Mouse (Mus musculus) hindbrain, embryonic 10.5 days (tissue): ENCODE results near the gene Erg. TPM values are rescaled to one million over a fixed set of nuclear protein-coding genes. Genes with fewer than 3 reads are reported as not detected.

Experiments used
- DNase-seq: peaks from one replicate; pipeline ENCODE4 v3.0.0-alpha.2; 2017; ENCODE audit warnings: low spot score
- H3K27ac ChIP-seq: fragments of 300-500 bp; sonication (generic); 2 replicates; pipeline ENCODE4 v1.5.1; 2016; ENCODE audit warnings: mild to moderate bottlenecking, moderate library complexity
- H3K27me3 ChIP-seq: fragments of 300-500 bp; sonication (generic); 2 replicates; pipeline ENCODE4 v1.6.1; 2016; ENCODE audit warnings: mild to moderate bottlenecking; ENCODE audit not compliant: poor library complexity, insufficient read depth, severe bottlenecking
- H3K36me3 ChIP-seq: fragments of 300-500 bp; sonication (generic); 2 replicates; pipeline ENCODE4 v1.6.1; 2016; ENCODE audit warnings: mild to moderate bottlenecking, moderate library complexity
- H3K4me1 ChIP-seq: fragments of 300-500 bp; sonication (generic); replicated peaks from 2 replicates; pipeline ENCODE4 v1.6.1; 2016; ENCODE audit warnings: mild to moderate bottlenecking
- H3K4me3 ChIP-seq: fragments of 300-500 bp; sonication (generic); 2 replicates; pipeline ENCODE4 v1.5.1; 2016; ENCODE audit warnings: mild to moderate bottlenecking, moderate library complexity
- H3K9me3 ChIP-seq: fragments of 300-500 bp; sonication (generic); 2 replicates; pipeline ENCODE4 v1.6.1; 2016; ENCODE audit warnings: mild to moderate bottlenecking, moderate library complexity
- WGBS: fragments of 180-500 bp; shearing (Covaris S2); methylation state at CpG from one replicate; pipeline ENCODE4 v1.1.7; 2016; 5-methylcytosine and 5-hydroxymethylcytosine counted together
- polyA plus RNA-seq: library from polyadenylated mRNA; unstranded; fragments of >200 nt; fragmentation: Nextera tagmentation; extraction: Ambion mirVana; gene quantifications from 2 replicates; pipeline ENCODE4 v1.2.1, GENCODE M21; 2016

The Erg gene
- 2.1 and 2.2 TPM in 2 replicates for polyA plus RNA-seq

GRCm38 (mm10) chr16:95586311-95586602, at the start of gene Erg:
Gene Erg, minus strand, starts transcription at chr16:95586593.
- DNase-seq = peak; percentile 16
- H3K27ac ChIP-seq = peak within 1 kb of the TSS; percentile 47
- peaks cover 73% of the 10 kb centered on the region for H3K27me3 ChIP-seq
- 0 out of 2 replicates have a peak, but pooled peaks cover 2% of the 10 kb centered on the region for H3K9me3 ChIP-seq
- peaks cover 20% of the 10 kb centered on the region for H3K4me1 ChIP-seq
- 8% methylated on average over 5 of the region's 5 CpGs for WGBS
- no peaks in the 10 kb centered on the region for H3K36me3 ChIP-seq
- peak within 1 kb of the TSS; percentile 66 for H3K4me3 ChIP-seq

- Histone ChIP-seq H3K9me3 (no peaks in the 10 kb centered on the region), H3K4me3 (no peak overlapping the region), H3K27ac (no peak overlapping the region), H3K27me3 (no peaks in the 10 kb centered on the region), H3K4me1 (peaks cover 6% of the 10 kb centered on the region), H3K36me3 (no peaks in the 10 kb centered on the region)
- WGBS = 56% methylated on average over 10 of the region's 10 CpGs
- peak; percentile 43 for DNase-seq
Observed at GRCm38 (mm10) chr16:95631816-95632215, 45.4 kb upstream of the Erg start.

GRCm38 (mm10) chr16:95623876-95624770, 37.7 kb upstream of the Erg start:
- Histone ChIP-seq H3K27me3 (no peaks in the 10 kb centered on the region), H3K27ac (no peak overlapping the region), H3K9me3 (no peaks in the 10 kb centered on the region), H3K36me3 (no peaks in the 10 kb centered on the region), H3K4me1 (0 out of 2 replicates have a peak, but pooled peaks cover 5% of the 10 kb centered on the region), H3K4me3 (no peak overlapping the region)
- WGBS = 63% methylated on average over 7 of the region's 7 CpGs
- DNase-seq = no peak

GRCm38 (mm10) chr16:95623056-95623455, 36.7 kb upstream of the Erg start:
- 75% methylated on average over 4 of the region's 4 CpGs for WGBS
- Histone ChIP-seq H3K4me1 (0 out of 2 replicates have a peak, but pooled peaks cover 10% of the 10 kb centered on the region), H3K27me3 (no peaks in the 10 kb centered on the region), H3K36me3 (no peaks in the 10 kb centered on the region), H3K27ac (no peak overlapping the region), H3K4me3 (no peak overlapping the region), H3K9me3 (no peaks in the 10 kb centered on the region)
- no peak for DNase-seq

- Histone ChIP-seq H3K36me3 (no peaks in the 10 kb centered on the region), H3K4me1 (0 out of 2 replicates have a peak, but pooled peaks cover 10% of the 10 kb centered on the region), H3K27me3 (no peaks in the 10 kb centered on the region), H3K27ac (no peak overlapping the region), H3K9me3 (no peaks in the 10 kb centered on the region), H3K4me3 (no peak overlapping the region)
- no peak for DNase-seq
- 81% methylated on average over 4 of the region's 4 CpGs for WGBS
Observed at GRCm38 (mm10) chr16:95619859-95620325, 33.5 kb upstream of the Erg start.

- H3K4me1 ChIP-seq = 0 out of 2 replicates have a peak, but pooled peaks cover 10% of the 10 kb centered on the region
- no peak overlapping the region for H3K4me3 ChIP-seq
- DNase-seq = no peak
- 63% methylated on average over 15 of the region's 15 CpGs for WGBS
- H3K27ac ChIP-seq = no peak overlapping the region
- no peaks in the 10 kb centered on the region for H3K36me3 ChIP-seq
- H3K27me3 ChIP-seq = no peaks in the 10 kb centered on the region
- no peaks in the 10 kb centered on the region for H3K9me3 ChIP-seq
Observed at GRCm38 (mm10) chr16:95618206-95618605, 31.8 kb upstream of the Erg start.

GRCm38 (mm10) chr16:95617720-95618119, 31.3 kb upstream of the Erg start:
- no peak for DNase-seq
- WGBS = 31% methylated on average over 6 of the region's 6 CpGs
- no peak overlapping the region for H3K27ac ChIP-seq
- H3K27me3 ChIP-seq = no peaks in the 10 kb centered on the region
- H3K9me3 ChIP-seq = no peaks in the 10 kb centered on the region
- no peak overlapping the region for H3K4me3 ChIP-seq
- H3K36me3 ChIP-seq = no peaks in the 10 kb centered on the region
- 0 out of 2 replicates have a peak, but pooled peaks cover 6% of the 10 kb centered on the region for H3K4me1 ChIP-seq

GRCm38 (mm10) chr16:95615579-95615978, 29.2 kb upstream of the Erg start:
- Histone ChIP-seq H3K4me1 (0 out of 2 replicates have a peak, but pooled peaks cover 6% of the 10 kb centered on the region), H3K27ac (no peak overlapping the region), H3K9me3 (no peaks in the 10 kb centered on the region), H3K27me3 (no peaks in the 10 kb centered on the region), H3K4me3 (no peak overlapping the region), H3K36me3 (no peaks in the 10 kb centered on the region)
- WGBS = 38% methylated on average over 6 of the region's 6 CpGs
- peak; percentile 38 for DNase-seq

- Histone ChIP-seq H3K9me3 (no peaks in the 10 kb centered on the region), H3K36me3 (no peaks in the 10 kb centered on the region), H3K4me3 (no peak overlapping the region), H3K4me1 (0 out of 2 replicates have a peak, but pooled peaks cover 11% of the 10 kb centered on the region), H3K27me3 (no peaks in the 10 kb centered on the region), H3K27ac (no peak overlapping the region)
- no peak for DNase-seq
- WGBS = 93% methylated on average over 2 of the region's 2 CpGs
Observed at GRCm38 (mm10) chr16:95614482-95614881, 28.1 kb upstream of the Erg start.

- Histone ChIP-seq H3K36me3 (no peaks in the 10 kb centered on the region), H3K4me1 (0 out of 2 replicates have a peak, but pooled peaks cover 6% of the 10 kb centered on the region), H3K27ac (no peak overlapping the region), H3K27me3 (no peaks in the 10 kb centered on the region), H3K9me3 (no peaks in the 10 kb centered on the region), H3K4me3 (no peak overlapping the region)
- DNase-seq = no peak
- WGBS = 87% methylated on average over 20 of the region's 20 CpGs
Observed at GRCm38 (mm10) chr16:95611982-95612746, 25.8 kb upstream of the Erg start.

GRCm38 (mm10) chr16:95608624-95609023, 22.2 kb upstream of the Erg start:
- Histone ChIP-seq H3K27ac (no peak overlapping the region), H3K36me3 (no peaks in the 10 kb centered on the region), H3K9me3 (no peaks in the 10 kb centered on the region), H3K27me3 (no peaks in the 10 kb centered on the region), H3K4me3 (no peak overlapping the region), H3K4me1 (0 out of 2 replicates have a peak, but pooled peaks cover 6% of the 10 kb centered on the region)
- no peak for DNase-seq
- WGBS = 79% methylated on average over 7 of the region's 7 CpGs

- Histone ChIP-seq H3K9me3 (no peaks in the 10 kb centered on the region), H3K27me3 (no peaks in the 10 kb centered on the region), H3K27ac (no peak overlapping the region), H3K4me3 (no peak overlapping the region), H3K36me3 (no peaks in the 10 kb centered on the region), H3K4me1 (peaks cover 30% of the 10 kb centered on the region)
- 26% methylated on average over 7 of the region's 7 CpGs for WGBS
- peak; percentile 74 for DNase-seq
Observed at GRCm38 (mm10) chr16:95605304-95605703, 18.9 kb upstream of the Erg start.

- peak overlapping the region; percentile 74 for H3K27ac ChIP-seq
- H3K4me1 ChIP-seq = peaks cover 25% of the 10 kb centered on the region
- DNase-seq = peak; percentile 20
- H3K36me3 ChIP-seq = no peaks in the 10 kb centered on the region
- no peaks in the 10 kb centered on the region for H3K9me3 ChIP-seq
- H3K27me3 ChIP-seq = no peaks in the 10 kb centered on the region
- 38% methylated on average over 5 of the region's 5 CpGs for WGBS
- no peak overlapping the region for H3K4me3 ChIP-seq
Observed at GRCm38 (mm10) chr16:95602504-95602903, 16.1 kb upstream of the Erg start.
